Mouse (Mus musculus): ENCODE measurements around the gene Srgap2.

Srgap2 gene

DNA sequence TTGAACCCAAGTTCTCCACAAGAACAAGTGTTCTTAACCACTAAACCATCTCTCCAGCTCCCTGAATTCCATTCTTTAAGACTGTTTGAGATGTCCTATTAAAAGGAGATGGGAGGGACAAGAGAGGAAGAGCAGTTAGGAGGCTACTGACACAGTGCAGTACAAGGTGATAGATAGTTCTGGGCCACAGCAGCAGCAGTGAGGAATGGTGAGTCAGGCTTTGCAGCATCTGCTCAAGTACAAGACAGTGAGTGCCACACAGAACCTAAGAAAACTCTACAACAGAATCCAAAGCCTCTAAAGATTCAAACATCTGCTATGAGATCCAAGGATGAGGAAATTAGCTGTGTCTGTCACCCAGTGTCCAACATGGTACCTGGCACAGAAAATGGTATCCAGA is 51.8 kb downstream of the Srgap2 start:
- no peak for DNase-seq (ENCODE audit: low read depth in 2 of 2, low spot score in 2 of 2)

GRCm38 (mm10) chr1:131473631-131474118 is 53.5 kb downstream of the Srgap2 start:
- no peak for DNase-seq (ENCODE audit: low read depth in 2 of 2, low spot score in 2 of 2)

- no peak for DNase-seq (ENCODE audit: low read depth in 2 of 2, low spot score in 2 of 2)
Observed at GRCm38 (mm10) chr1:131470597-131470996, 56.6 kb downstream of the Srgap2 start.

GRCm38 (mm10) chr1:131465855-131466254 is 61.3 kb downstream of the Srgap2 start:
- no peak for DNase-seq (ENCODE audit: low read depth in 2 of 2, low spot score in 2 of 2)

- no peak for DNase-seq (ENCODE audit: low read depth in 2 of 2, low spot score in 2 of 2)
Observed at GRCm38 (mm10) chr1:131463953-131464627, 63.1 kb downstream of the Srgap2 start.

- DNase-seq (ENCODE audit: low read depth in 2 of 2, low spot score in 2 of 2), result no peak
Observed at GRCm38 (mm10) chr1:131462541-131463067, 64.5 kb downstream of the Srgap2 start.

- DNase-seq (ENCODE audit: low read depth in 2 of 2, low spot score in 2 of 2), result no peak
Observed at GRCm38 (mm10) chr1:131460914-131461530, 66.1 kb downstream of the Srgap2 start.

DNA sequence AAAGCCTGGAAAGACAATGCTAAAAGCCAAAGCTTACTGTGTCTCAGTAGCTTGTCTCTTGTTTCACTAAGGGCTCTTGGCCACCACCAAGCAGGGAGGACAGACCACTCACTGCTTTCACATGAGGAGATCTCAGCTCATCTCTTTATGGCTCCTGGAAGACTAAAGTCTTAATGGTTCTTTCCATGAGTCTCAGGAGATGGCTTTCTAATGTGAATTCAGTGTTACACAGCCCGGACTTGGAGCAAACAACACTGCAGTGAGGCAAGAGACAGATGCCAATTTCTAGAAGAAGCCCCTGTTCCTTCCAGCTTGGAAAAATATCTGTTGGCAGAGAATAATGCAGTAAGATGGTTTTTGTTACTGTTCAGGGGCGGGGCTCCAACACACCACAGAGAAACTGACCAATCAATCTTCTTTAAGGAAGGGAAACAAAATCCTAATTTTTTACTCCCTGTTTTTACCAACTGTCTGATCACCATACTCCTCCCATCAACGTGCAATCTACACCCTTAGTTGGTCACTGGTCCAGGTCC is 71.7 kb downstream of the Srgap2 start:
- DNase-seq (ENCODE audit: low read depth in 2 of 2, low spot score in 2 of 2), result no peak

- no peak for DNase-seq (ENCODE audit: low read depth in 2 of 2, low spot score in 2 of 2)
Observed at GRCm38 (mm10) chr1:131454386-131454785, 72.8 kb downstream of the Srgap2 start.

GRCm38 (mm10) chr1:131453335-131453734 is 73.8 kb downstream of the Srgap2 start:
- no peak for DNase-seq (ENCODE audit: low read depth in 2 of 2, low spot score in 2 of 2)

DNA sequence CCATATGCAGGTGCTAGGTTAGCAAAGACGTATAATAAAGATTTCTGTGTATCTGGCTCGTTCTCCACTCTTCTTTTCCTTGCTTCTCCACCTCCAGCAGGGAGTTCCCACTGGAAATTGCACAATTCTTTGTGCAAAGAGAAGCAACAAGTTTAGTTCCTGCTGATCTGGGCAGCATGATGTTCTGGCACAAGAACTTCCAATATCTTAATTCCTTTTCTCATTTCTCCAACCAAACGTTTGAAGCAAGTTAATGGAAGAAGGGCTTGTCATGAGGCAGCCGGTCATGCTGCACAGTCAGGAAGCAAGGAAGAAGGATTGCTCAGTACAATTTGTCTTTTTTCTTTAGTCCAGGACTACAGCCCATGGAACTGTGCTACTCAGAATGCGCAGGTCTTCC is 78.8 kb downstream of the Srgap2 start:
- no peak for DNase-seq (ENCODE audit: low read depth in 2 of 2, low spot score in 2 of 2)

DNA sequence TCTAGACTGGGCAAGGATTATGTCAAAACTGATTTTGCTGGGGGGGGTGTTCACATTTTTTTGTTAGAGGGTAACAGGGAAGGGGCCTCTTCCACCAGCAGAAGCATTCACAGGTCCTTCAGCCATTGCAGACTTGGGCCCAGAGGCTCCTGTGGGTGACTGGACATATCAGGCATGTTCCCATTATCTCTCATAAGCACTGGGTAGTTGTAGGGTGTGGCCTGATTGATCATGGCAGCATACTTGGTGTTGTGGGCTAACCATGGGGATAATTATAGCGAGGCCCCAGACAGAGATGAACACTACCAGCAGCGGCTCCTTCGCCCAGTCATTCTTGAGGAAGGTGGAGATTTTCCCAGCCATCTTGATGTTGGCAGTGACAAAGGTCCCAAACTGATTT is 79.8 kb downstream of the Srgap2 start:
- no peak for DNase-seq (ENCODE audit: low read depth in 2 of 2, low spot score in 2 of 2)

GRCm38 (mm10) chr1:131446577-131446976 is 80.6 kb downstream of the Srgap2 start:
- DNase-seq (ENCODE audit: low read depth in 2 of 2, low spot score in 2 of 2), result peak in 1 of 2 experiments; percentile 5

DNA sequence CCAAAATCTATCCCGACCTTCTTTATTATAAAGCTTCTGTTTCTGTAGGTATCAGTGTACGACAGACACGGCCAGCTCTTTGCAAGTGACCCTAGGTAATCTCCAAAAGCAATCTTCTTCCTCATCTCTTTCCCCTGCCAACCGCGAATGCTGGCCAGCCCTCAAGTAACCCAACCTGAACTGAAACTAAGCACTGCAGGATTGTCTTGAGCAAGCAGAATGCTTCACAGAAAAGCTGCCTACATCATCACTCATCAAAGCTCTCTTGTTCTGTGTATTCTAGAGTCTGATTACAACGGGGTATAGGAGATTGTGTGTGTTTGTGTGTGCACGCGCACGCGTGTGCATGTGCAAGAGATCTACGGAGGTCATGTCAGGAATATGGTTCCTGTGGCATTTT is 88.6 kb downstream of the Srgap2 start:
- no peak for DNase-seq (ENCODE audit: low read depth in 2 of 2, low spot score in 2 of 2)

DNA sequence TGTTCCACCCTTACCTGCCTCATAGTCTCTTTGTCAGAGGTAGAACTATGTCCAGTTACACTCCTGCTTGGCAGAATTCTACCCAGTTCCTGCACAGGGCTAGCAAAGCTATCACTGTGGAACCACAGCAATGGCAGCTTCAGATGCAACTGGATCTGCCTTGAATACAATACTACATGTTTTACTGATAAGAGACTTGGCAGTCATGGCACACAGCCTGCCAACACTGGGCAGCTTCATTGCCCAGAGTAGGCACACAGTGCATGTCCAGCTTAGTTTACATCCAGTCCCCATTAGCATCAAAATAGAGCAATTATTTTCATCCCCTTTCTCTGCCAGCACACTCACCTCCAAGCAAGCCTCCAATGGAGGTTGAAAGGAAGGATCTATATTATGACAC is 89.2 kb downstream of the Srgap2 start:
- DNase-seq (ENCODE audit: low read depth in 2 of 2, low spot score in 2 of 2), result no peak

DNA sequence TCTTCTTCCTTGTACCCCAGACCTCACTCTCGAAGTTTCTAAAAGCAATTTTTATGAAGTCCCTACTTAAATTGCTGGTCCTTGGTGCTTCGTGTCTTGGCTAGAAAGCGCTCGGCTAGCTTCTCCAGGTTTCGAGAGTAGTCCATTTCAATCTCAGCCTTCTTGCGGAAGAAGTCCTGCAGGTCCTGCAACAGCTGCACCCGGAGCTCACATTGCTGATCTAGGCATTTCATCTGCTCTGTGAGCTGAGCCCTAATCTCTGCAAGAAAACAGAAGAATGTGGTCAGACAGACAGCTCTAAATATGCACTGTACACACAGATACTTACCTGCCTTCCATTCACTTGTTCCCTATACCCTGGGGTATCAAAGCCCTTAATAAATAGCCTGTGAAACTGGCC is 90.5 kb downstream of the Srgap2 start:
- DNase-seq (ENCODE audit: low read depth in 2 of 2, low spot score in 2 of 2), result no peak

GRCm38 (mm10) chr1:131431456-131432246 is 95.5 kb downstream of the Srgap2 start:
- DNase-seq (ENCODE audit: low read depth in 2 of 2, low spot score in 2 of 2), result no peak

DNA sequence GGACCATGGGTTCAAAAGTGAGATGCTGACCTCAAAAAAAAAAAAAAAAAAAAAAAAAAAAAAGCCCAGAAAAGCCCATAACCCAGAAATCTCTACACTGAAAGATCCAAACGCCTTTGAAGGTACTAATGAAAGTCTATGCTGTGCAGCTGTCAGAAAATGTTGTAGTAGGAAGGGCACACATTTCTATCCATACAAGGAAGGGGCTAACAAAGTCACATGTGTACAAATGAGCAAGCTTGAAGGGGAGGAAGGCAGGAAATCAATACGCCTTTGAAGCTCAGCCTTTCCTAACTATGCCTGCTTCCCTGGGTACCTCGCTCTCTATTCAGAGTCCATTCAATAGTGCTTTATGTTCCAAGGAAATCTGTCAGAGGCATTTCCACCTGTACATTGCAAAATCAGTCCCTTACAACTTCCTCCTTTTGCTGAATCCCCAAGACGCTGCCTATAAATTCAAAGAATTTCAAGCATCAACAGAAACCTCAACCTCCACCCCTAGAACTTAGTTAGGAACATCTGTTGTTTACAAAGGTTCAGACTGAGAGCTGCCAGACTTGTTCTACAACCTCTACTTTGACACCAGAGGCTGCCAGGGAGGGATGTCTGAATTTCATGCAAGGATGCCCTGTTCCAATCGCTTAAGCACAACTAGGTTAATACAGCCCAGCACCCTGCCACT is 99.9 kb downstream of the Srgap2 start:
- peak in 1 of 2 experiments; percentile 3 for DNase-seq (ENCODE audit: low read depth in 2 of 2, low spot score in 2 of 2)

- no peak for DNase-seq (ENCODE audit: low read depth in 2 of 2, low spot score in 2 of 2)
Observed at GRCm38 (mm10) chr1:131423061-131423460, 104.1 kb downstream of the Srgap2 start.

GRCm38 (mm10) chr1:131421113-131421512 is 106.0 kb downstream of the Srgap2 start:
- DNase-seq (ENCODE audit: low read depth in 2 of 2, low spot score in 2 of 2), result no peak

GRCm38 (mm10) chr1:131420660-131421059 is 106.5 kb downstream of the Srgap2 start:
- peak in 1 of 2 experiments; percentile 3 for DNase-seq (ENCODE audit: low read depth in 2 of 2, low spot score in 2 of 2)

Data from CD8-positive naive resting alpha-beta T cell, adult 2 months (primary cell).